In the genomic region with DNA sequence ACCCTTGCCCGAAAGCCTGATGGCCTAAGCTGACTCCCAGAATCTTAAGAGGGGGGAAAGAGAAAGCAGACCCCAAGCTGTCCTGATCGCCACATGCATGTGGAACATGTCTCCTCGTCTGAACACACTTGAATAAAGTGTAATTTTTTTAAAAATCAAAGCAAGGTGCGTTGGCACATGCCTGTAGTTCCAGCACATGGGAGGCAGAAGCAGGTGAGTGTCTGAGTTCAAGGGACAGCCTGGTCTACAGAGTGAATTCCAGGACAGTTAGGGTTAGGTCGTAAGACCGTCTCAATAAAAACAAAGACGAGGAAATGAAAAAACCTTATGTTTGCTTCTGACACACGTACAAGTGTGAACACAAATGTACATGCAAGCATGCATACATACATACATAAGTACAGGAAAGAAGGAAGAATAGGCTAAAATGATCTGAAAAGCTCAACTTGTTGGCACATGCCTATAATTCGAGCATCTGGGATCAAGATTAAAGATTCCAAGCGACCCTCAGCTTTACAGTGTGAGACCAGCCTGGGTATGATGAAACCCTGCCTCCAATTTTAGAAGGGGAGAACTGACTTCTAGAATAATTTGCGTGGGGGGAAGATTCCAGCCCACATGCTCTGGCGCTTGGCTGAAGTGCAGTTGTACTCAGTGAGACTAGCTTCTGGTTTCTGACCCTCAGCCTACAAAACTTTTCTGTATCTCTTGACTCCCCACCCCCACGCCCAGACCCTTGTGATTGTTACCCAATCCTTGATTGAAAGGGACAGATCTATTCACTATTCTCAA, we compare ENCODE assay signal across 23 mouse cellular contexts. TPM values are rescaled to one million over a fixed set of nuclear protein-coding genes. Genes with fewer than 3 reads are reported as not detected.
A peak's percentile ranks its signal among the peaks of the same experiment; 100 is the strongest.
DNase-seq lines count a peak whose midpoint lies in the region; ATAC-seq and TF ChIP-seq lines count a peak whose summit lies in the region.
"Had no signal": no experiment of that assay in that cellular context is flagged by ENCODE, and none has a peak within 500 bp of the region (broad histone marks: within the 10 kb centered on the region; RNA-seq: fewer than 3 reads in every experiment).

No protein-coding gene starts in this region.

- peak in 1 of 2 experiments; percentile 46; a peak in 1 of 4 replicates for TF ChIP-seq POLR2A in MEL (IDR thresholded peaks at IDR 0.05; ENCODE audit: control insufficient read depth in 1 of 2, insufficient read depth in 1 of 2, low read depth in 1 of 2, low read length in 2 of 2, poor library complexity in 1 of 2)

- no peak overlapping the region for H3K4me3 ChIP-seq in midbrain, embryonic 12.5 days
- H3K4me3 ChIP-seq in midbrain, embryonic 10.5 days: no peak overlapping the region
- no peak overlapping the region for H3K4me3 ChIP-seq in MEL (ENCODE audit: control insufficient read depth in 1 of 2, insufficient read depth in 1 of 2, low read depth in 2 of 2, low read length in 2 of 2)
- H3K4me3 ChIP-seq in hindbrain, embryonic 10.5 days: no peak overlapping the region
- H3K4me3 ChIP-seq: embryonic facial prominence, embryonic 13.5 days; forebrain, embryonic 12.5 days; gastrocnemius, adult 2 months; hindbrain, embryonic 15.5 days had no signal

- H3K4me2 ChIP-seq in midbrain, embryonic 12.5 days (replicated peaks): no peak overlapping the region
- H3K4me2 ChIP-seq: embryonic facial prominence, embryonic 13.5 days; forebrain, embryonic 12.5 days; hindbrain, embryonic 15.5 days had no signal

- no peak overlapping the region for H3K9ac ChIP-seq in midbrain, embryonic 12.5 days (replicated peaks)
- H3K9ac ChIP-seq in MEL (ENCODE audit: control insufficient read depth, low read depth, low read length, poor library complexity, severe bottlenecking): no peak overlapping the region
- H3K9ac ChIP-seq: embryonic facial prominence, embryonic 13.5 days; forebrain, embryonic 12.5 days; hindbrain, embryonic 15.5 days had no signal

- H3K4me1 ChIP-seq in midbrain, embryonic 12.5 days: no peaks in the 10 kb centered on the region
- H3K4me1 ChIP-seq in midbrain, embryonic 10.5 days: peaks cover 14% of the 10 kb centered on the region; the same call in 1 of the 2 replicates
- peaks cover 6 to 24% of the 10 kb centered on the region in 2 experiments for H3K4me1 ChIP-seq in MEL (ENCODE audit: control insufficient read depth in 1 of 2, insufficient read depth in 2 of 2, low read length in 2 of 2)
- H3K4me1 ChIP-seq in hindbrain, embryonic 10.5 days (replicated peaks): peaks cover 11% of the 10 kb centered on the region; the same call in 1 of the 2 replicates
- H3K4me1 ChIP-seq: forebrain, embryonic 12.5 days; hindbrain, embryonic 15.5 days had no signal

- WGBS in midbrain, embryonic 12.5 days: 80% methylated on average over 13 of the region's 13 CpGs
- 85% methylated on average over 13 of the region's 13 CpGs for WGBS in midbrain, embryonic 10.5 days
- 83% methylated on average over 13 of the region's 13 CpGs for WGBS in hindbrain, embryonic 10.5 days

- no peaks in the 10 kb centered on the region for H3K79me2 ChIP-seq in MEL (ENCODE audit: control insufficient read depth, insufficient read depth, low read length, poor library complexity)

- H3K9me3 ChIP-seq in midbrain, embryonic 12.5 days: no peaks in the 10 kb centered on the region
- H3K9me3 ChIP-seq in midbrain, embryonic 10.5 days (replicated peaks): no peaks in the 10 kb centered on the region
- H3K9me3 ChIP-seq in MEL (replicated peaks; ENCODE audit: insufficient read depth, low read length): no peaks in the 10 kb centered on the region
- no peaks in the 10 kb centered on the region for H3K9me3 ChIP-seq in hindbrain, embryonic 10.5 days
- H3K9me3 ChIP-seq: embryonic facial prominence, embryonic 13.5 days; forebrain, embryonic 12.5 days; hindbrain, embryonic 15.5 days had no signal

- intact Hi-C loops in heart, postnatal 14 days (cut with DNase I): no loop called here

- TF ChIP-seq RAD21 in MEL (IDR thresholded peaks at IDR 0.05; ENCODE audit: low read depth, low read length): no peak

- peak; percentile 16; the same call in 1 of the 2 replicates for ATAC-seq in frontal cortex, adult (ENCODE audit: low TSS enrichment)
- ATAC-seq in midbrain, embryonic 12.5 days (ENCODE audit: low FRiP score, low read depth): no peak
- ATAC-seq: forebrain, embryonic 16.5 days had no signal

- no peak for TF ChIP-seq CTCF in MEL (IDR thresholded peaks at IDR 0.05 in 2 of 3, conservative IDR thresholded peaks at IDR 0.05 in 1 of 3; ENCODE audit: control insufficient read depth in 1 of 3, insufficient read depth in 1 of 3, low read depth in 2 of 3, low read length in 3 of 3, poor library complexity in 1 of 3, severe bottlenecking in 1 of 3)

- DNase-seq in frontal cortex, adult 2 months (ENCODE audit: extremely low spot score in 1 of 2, low spot score in 1 of 2): no peak
- peak; percentile 4 to 6 for DNase-seq in heart, postnatal 14 days
- DNase-seq in heart, postnatal 4 days: no peak
- no peak for DNase-seq in midbrain, embryonic 10.5 days (ENCODE audit: low spot score)
- DNase-seq in MEL (ENCODE audit: low read depth, low spot score): peak; percentile 37
- no peak for DNase-seq in hindbrain, embryonic 10.5 days (ENCODE audit: low spot score)
- DNase-seq: adrenal gland, adult 2 months; adrenal gland, postnatal 25 days; cerebellum, adult 18-20 months; cerebellum, adult 9-11 months; cerebellum, postnatal 36 days; gastrocnemius, adult 2 months; gastrocnemius, postnatal 25 days had no signal

- H3K27ac ChIP-seq in midbrain, embryonic 12.5 days (replicated peaks): 0 out of 2 replicates have a peak overlapping the region, but pooled peaks have one; percentile 30
- no peak overlapping the region for H3K27ac ChIP-seq in midbrain, embryonic 10.5 days (replicated peaks)
- H3K27ac ChIP-seq in MEL (ENCODE audit: control insufficient read depth, low read depth, low read length): 0 out of 2 replicates have a peak overlapping the region, but pooled peaks have one; percentile 2
- no peak overlapping the region for H3K27ac ChIP-seq in hindbrain, embryonic 10.5 days
- H3K27ac ChIP-seq: embryonic facial prominence, embryonic 13.5 days; forebrain, embryonic 12.5 days; gastrocnemius, adult 2 months; hindbrain, embryonic 15.5 days had no signal

- H3K36me3 ChIP-seq in midbrain, embryonic 12.5 days: peaks cover 27% of the 10 kb centered on the region
- peaks cover 41% of the 10 kb centered on the region for H3K36me3 ChIP-seq in midbrain, embryonic 10.5 days
- peaks cover 14 to 16% of the 10 kb centered on the region in 2 experiments for H3K36me3 ChIP-seq in MEL (ENCODE audit: control insufficient read depth in 1 of 2, insufficient read depth in 2 of 2, low read length in 2 of 2)
- peaks cover 38% of the 10 kb centered on the region for H3K36me3 ChIP-seq in hindbrain, embryonic 10.5 days

- no peak for TF ChIP-seq EP300 in MEL (IDR thresholded peaks at IDR 0.05; ENCODE audit: low read depth in 1 of 2, low read length in 2 of 2)

- no peaks in the 10 kb centered on the region for H3K27me3 ChIP-seq in midbrain, embryonic 12.5 days
- H3K27me3 ChIP-seq in midbrain, embryonic 10.5 days (ENCODE audit: low read depth, poor library complexity, severe bottlenecking): no peaks in the 10 kb centered on the region
- H3K27me3 ChIP-seq in MEL (ENCODE audit: control insufficient read depth in 1 of 2, insufficient read depth in 2 of 2, low read length in 2 of 2): no peaks in the 10 kb centered on the region
- no peaks in the 10 kb centered on the region for H3K27me3 ChIP-seq in hindbrain, embryonic 10.5 days (ENCODE audit: insufficient read depth, poor library complexity, severe bottlenecking)
- H3K27me3 ChIP-seq: embryonic facial prominence, embryonic 13.5 days; forebrain, embryonic 12.5 days; hindbrain, embryonic 15.5 days had no signal

TF ChIP-seq in MEL, 35 proteins besides CTCF, POLR2A, EP300 and RAD21 (continues in another document):
- TF ChIP-seq SMC3 (IDR thresholded peaks at IDR 0.05; ENCODE audit: low read depth, low read length) (0 out of 2 replicates have a peak, but pooled peaks have one; percentile 11), POLR2AphosphoS2 (IDR thresholded peaks at IDR 0.05; ENCODE audit: low read length) (0 out of 2 replicates have a peak, but pooled peaks have one; percentile 14), ZMIZ1 (IDR thresholded peaks at IDR 0.05; ENCODE audit: low read depth, low read length) (0 out of 2 replicates have a peak, but pooled peaks have one; percentile 45)

RNA-seq across cellular contexts. Expression of gene Rxfp4, which starts 2.0 kb away (rescaled TPM):
- not detected in 2 replicates for polyA plus RNA-seq in frontal cortex, adult 2 months (2012; rRNA removed)
- not detected for total RNA-seq in heart, postnatal 14 days (2021)
- total RNA-seq in heart, postnatal 4 days (2021): under 1 TPM in 1 of 2 experiments, not detected in 1; 0.20 TPM
- polyA plus RNA-seq in midbrain, embryonic 12.5 days (2016; fragmentation: Nextera tagmentation; extraction: Ambion mirVana): not detected in 2 replicates
- polyA plus RNA-seq in midbrain, embryonic 10.5 days (2016; fragmentation: Nextera tagmentation; extraction: Ambion mirVana): not detected in 2 replicates
- 0.08 TPM in 1 of 2 replicates, not detected in the other for total RNA-seq in MEL (2012; rRNA removed)
- polyA plus RNA-seq in MEL (2012; ENCODE audit: insufficient read depth in 1 of 2, insufficient read length in 2 of 2, low read depth in 1 of 2, low replicate concordance in 2 of 2, missing spikeins in 1 of 2): under 1 TPM in 1 of 2 experiments, not detected in 1; 0.06 TPM
- polyA plus RNA-seq in hindbrain, embryonic 10.5 days (2016; fragmentation: Nextera tagmentation; extraction: Ambion mirVana): not detected in 2 replicates
- total RNA-seq: adrenal gland, adult 2 months; adrenal gland, postnatal 25 days; gastrocnemius, adult 2 months; gastrocnemius, postnatal 25 days; granulocyte monocyte progenitor cell, adult 5-6 weeks; heart, postnatal 10 days had no signal
- polyA plus RNA-seq: adrenal gland, adult 2 months; embryonic facial prominence, embryonic 13.5 days; forebrain, embryonic 12.5 days; forebrain, embryonic 16.5 days; heart, embryonic 14.5 days; hindbrain, embryonic 11.5 days; hindbrain, embryonic 15.5 days had no signal

RNA-seq across cellular contexts. Expression of gene Khdc4, which starts 34.7 kb away (rescaled TPM):
- polyA plus RNA-seq in frontal cortex, adult 2 months (2012; rRNA removed): 75.8 and 82.0 TPM in 2 replicates
- total RNA-seq in heart, postnatal 14 days (2021): 10 to 100 TPM; 36.9 to 40.5 TPM
- total RNA-seq in heart, postnatal 4 days (2021): 10 to 100 TPM; 44.9 to 49.2 TPM
- polyA plus RNA-seq in midbrain, embryonic 12.5 days (2016; fragmentation: Nextera tagmentation; extraction: Ambion mirVana): 122 and 123 TPM in 2 replicates
- 95.5 and 102 TPM in 2 replicates for polyA plus RNA-seq in midbrain, embryonic 10.5 days (2016; fragmentation: Nextera tagmentation; extraction: Ambion mirVana)
- 43.4 and 47.4 TPM in 2 replicates for total RNA-seq in MEL (2012; rRNA removed)
- polyA plus RNA-seq in MEL (2012; ENCODE audit: insufficient read depth in 1 of 2, insufficient read length in 2 of 2, low read depth in 1 of 2, low replicate concordance in 2 of 2, missing spikeins in 1 of 2): 10 to 100 TPM in 1 of 2 experiments, not detected in 1; 71.0 TPM
- polyA plus RNA-seq in hindbrain, embryonic 10.5 days (2016; fragmentation: Nextera tagmentation; extraction: Ambion mirVana): 99.6 and 102 TPM in 2 replicates

RNA-seq across cellular contexts. Expression of gene Arhgef2, which starts 45.1 kb away (rescaled TPM):
- 185 and 212 TPM in 2 replicates for polyA plus RNA-seq in frontal cortex, adult 2 months (2012; rRNA removed)
- 10 to 100 TPM; 71.1 to 71.5 TPM for total RNA-seq in heart, postnatal 14 days (2021)
- 100 to 1,000 TPM; 104 to 109 TPM for total RNA-seq in heart, postnatal 4 days (2021)
- polyA plus RNA-seq in midbrain, embryonic 12.5 days (2016; fragmentation: Nextera tagmentation; extraction: Ambion mirVana): 143 and 150 TPM in 2 replicates
- polyA plus RNA-seq in midbrain, embryonic 10.5 days (2016; fragmentation: Nextera tagmentation; extraction: Ambion mirVana): 82.2 and 106 TPM in 2 replicates
- total RNA-seq in MEL (2012; rRNA removed): 113 and 131 TPM in 2 replicates
- 100 to 1,000 TPM in 1 of 2 experiments, not detected in 1; 183 TPM for polyA plus RNA-seq in MEL (2012; ENCODE audit: insufficient read depth in 1 of 2, insufficient read length in 2 of 2, low read depth in 1 of 2, low replicate concordance in 2 of 2, missing spikeins in 1 of 2)
- polyA plus RNA-seq in hindbrain, embryonic 10.5 days (2016; fragmentation: Nextera tagmentation; extraction: Ambion mirVana): 111 and 123 TPM in 2 replicates

Comparison
In these comparisons a context has a peak if more than half of its experiments do, and no peak if none do; other contexts are left out.
1. DNase-seq: peak in heart, postnatal 14 days (2 of 2) and MEL (single experiment); none in frontal cortex, adult 2 months (0 of 2), heart, postnatal 4 days (single experiment), midbrain, embryonic 10.5 days (single experiment) and hindbrain, embryonic 10.5 days (single experiment).
2. H3K27ac ChIP-seq: peak in midbrain, embryonic 12.5 days (single experiment) and MEL (single experiment); none in midbrain, embryonic 10.5 days (single experiment) and hindbrain, embryonic 10.5 days (single experiment).